Mouse (Mus musculus) Patski (cell line): ENCODE data around the gene Ogdh. TPM values are rescaled to one million over a fixed set of nuclear protein-coding genes. Genes with fewer than 3 reads are reported as not detected.

Experiments used
- ATAC-seq: fragments of 100-300 bp; one replicate; pipeline ENCODE4 v1.8.0; 2021
- CTCF ChIA-PET: fragments of 350-600 bp; sonication (Branson Sonifier 250); formaldehyde crosslinking; loops from one replicate; lab custom pipeline; 2022; ENCODE audit warnings: inconsistent platforms; lab: Charles Lee
- POLR2A ChIA-PET: fragments of 350-600 bp; sonication (Branson Sonifier 250); formaldehyde crosslinking; loops from one replicate; lab custom pipeline; 2022; ENCODE audit warnings: antibody characterized with exemption, inconsistent platforms; lab: Charles Lee
- DNase-seq: peaks from one replicate; pipeline ENCODE4 v3.0.0-alpha.2; 2011; ENCODE audit warnings: low read depth, low spot score
- H3K27me3 ChIP-seq: fragments of 371-371 bp; one replicate; pipeline ENCODE4 v1.5.1; 2021
- CTCF ChIP-seq: fragments of 100-300 bp; IDR thresholded peaks from one replicate; pipeline ENCODE4 v1.5.1; 2021
- in situ Hi-C: fragments of 300-500 bp; cut with MboI; formaldehyde crosslinking; loops from 3 replicates; pipeline ENCODE4 v1.11.1; 2018; ENCODE audit warnings: low pct_unique_long_range_greater_than_20kb, mixed read lengths
- polyA plus RNA-seq: library from polyadenylated mRNA; unstranded; gene quantifications from one replicate; pipeline ENCODE4 v1.2.3, GENCODE M21; 2021

Ogdh gene
- polyA plus RNA-seq, 1 experiment from 2014 or later, result 190 TPM

DNA sequence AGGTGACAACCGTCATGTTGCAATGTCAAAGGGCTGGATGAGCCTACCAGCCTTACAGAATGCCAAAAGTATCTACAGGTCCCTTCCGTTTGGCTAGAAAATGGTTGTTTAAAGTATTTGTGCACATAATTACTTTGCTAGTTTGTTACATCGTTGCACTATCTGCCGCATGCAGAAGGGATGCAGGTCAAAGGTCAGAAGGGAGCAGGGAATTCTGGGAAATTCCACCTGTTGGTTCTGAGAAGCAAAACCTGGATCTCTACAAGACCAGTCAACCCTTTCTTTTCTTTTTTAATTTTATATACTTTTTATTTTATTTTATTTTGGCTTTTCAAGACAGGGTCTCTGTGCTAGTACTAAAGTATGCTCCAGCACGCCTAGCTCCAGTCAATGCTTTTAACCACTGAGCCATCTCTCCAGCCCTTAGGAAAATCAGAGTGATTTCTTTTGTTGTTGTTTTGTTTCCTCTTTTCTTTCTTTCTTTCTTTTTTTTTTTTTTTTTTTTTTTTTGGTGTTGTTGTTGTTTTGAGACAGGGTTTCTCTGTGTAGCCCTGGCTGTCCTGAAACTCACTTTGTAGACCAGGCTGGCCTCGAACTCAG lies 96.8 kb downstream of the Ogdh start:
- TF ChIP-seq CTCF, result no peak
- ATAC-seq (no peak), DNase-seq (no peak)
- ChIA-PET POLR2A (interaction anchor here (0.6 to 0.8 kb wide), 2 partner anchors 9 to 10 kb away, joined by 4 to 10 read pairs; no protein-coding TSS in a partner anchor), CTCF (interaction anchor here (0.6 kb wide), 1 partner anchor 24 kb away, joined by 3 read pairs; no protein-coding TSS in a partner anchor)
- in situ Hi-C loops, result no loop called here
- no peaks in the 10 kb centered on the region for H3K27me3 ChIP-seq

- DNase-seq (peak; percentile 50), ATAC-seq (peak; percentile 96)
- in situ Hi-C loops, result no loop called here
- ChIA-PET CTCF (no interaction called here), POLR2A (interaction anchor here (0.8 kb wide), 1 partner anchor 10 kb away, joined by 10 read pairs; no protein-coding TSS in a partner anchor)
- no peaks in the 10 kb centered on the region for H3K27me3 ChIP-seq
- TF ChIP-seq CTCF, result no peak
These were observed 97.4 kb downstream of the Ogdh start, which contains the start of gene Zmiz2 for GRCm38 (mm10) chr11:6388726-6389413. TSS of gene Zmiz2 (plus strand) at chr11:6389074.

DNA sequence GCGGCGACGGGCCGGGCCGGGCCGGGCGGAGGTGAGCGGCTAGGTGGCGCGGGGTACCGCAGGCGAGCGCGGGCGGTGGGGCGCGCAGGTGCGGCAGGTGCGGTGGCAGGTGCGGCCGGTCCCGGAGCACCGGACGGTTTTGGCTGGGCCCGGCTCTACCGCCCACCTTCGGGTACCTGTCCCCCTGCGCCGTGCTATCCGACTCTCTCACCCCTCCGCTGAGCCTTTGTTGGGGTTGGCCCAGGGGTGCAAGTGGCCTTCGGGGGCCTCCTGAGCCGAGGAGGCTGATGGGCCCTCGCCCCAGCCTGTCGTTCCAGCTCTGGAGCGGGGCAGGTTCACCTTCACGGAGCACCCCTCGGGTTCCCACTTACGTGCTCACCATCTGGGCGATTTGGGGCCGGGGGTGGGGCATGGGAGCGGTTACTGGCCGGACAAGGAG lies 98.1 kb downstream of the Ogdh start:
- no peaks in the 10 kb centered on the region for H3K27me3 ChIP-seq
- in situ Hi-C loops, result no loop called here
- TF ChIP-seq CTCF, result no peak
- ATAC-seq (peak; percentile 52), DNase-seq (no peak)
- CTCF ChIA-PET, result interaction anchor here (1.6 to 2.3 kb wide), 2 partner anchors 12 to 22 kb away, joined by 5 read pairs; no protein-coding TSS in a partner anchor
- POLR2A ChIA-PET, result interaction anchor here (1.2 kb wide), 1 partner anchor 41 kb away, joined by 5 read pairs; no protein-coding TSS in a partner anchor

DNA sequence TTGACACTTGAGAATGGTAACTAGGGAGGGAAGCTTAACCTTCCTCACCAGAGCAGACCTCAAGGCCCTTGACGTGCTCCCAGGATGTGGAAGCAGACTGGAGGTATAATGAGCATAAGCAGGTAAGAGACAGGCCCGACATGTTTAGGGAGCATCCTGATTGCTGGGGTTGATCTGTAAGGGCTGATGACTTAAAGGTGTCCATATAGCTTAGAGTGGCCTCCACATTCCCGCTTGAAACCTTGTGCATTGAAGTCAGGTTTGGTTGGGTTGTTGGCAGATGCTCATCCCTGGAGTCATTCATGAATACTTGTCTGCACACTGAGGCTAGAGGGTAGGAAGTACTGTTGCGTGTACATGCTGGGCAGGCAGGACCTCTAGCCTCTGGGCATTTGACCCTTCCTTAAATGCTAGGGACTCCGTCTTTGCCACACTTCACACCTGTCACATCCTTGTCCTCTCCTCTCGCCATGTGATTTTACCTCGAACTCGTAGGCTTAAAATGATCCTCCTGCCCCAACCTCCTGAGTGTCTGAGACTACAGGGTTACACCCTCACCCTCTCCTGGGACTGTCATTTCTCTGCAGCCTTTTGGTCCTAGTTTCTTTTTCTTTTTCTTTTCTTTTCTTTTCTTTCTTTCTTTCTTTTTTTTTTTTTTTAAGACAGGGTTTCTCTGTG lies 99.1 kb downstream of the Ogdh start:
- in situ Hi-C loops, result no loop called here

DNA sequence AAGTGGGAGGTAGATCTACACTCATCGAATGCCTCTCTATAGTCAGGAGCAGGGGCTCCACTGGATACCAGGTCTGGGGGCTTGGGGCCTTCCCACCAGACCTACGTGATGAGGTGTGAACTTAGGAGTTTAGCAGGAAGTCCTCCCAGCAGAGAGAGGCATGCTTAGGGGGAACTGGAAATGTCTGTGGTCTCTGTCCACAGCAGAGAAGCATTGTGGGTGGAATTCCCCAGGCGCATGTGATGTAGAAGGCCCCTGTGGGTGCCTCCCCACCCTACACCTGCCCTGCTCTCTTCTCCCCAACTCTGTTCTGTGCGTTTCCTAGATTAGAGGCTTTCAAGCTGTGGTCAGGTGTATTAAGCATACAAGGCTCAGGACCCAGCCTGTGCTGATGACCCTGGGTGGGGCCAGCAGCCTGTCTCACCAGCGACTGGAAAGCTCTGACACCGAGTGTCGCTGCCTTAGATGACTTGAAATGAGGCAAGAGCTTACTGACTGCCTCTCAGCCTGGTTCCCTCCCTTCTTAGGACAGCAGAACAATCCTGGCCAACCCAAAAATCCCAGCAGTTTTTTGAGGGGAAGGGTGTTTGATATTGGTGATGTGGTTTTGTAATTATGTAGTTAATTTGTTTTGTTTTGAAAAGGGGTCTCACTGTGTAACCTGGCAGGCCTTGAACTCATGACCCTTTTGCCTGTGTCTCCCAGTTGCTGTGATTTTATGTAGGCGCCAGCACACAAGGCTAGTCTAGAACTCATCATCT lies 100.3 kb downstream of the Ogdh start:
- ChIA-PET CTCF (interaction anchor here (2.3 to 2.7 kb wide), 2 partner anchors 20 kb away, joined by 5 to 9 read pairs; no protein-coding TSS in a partner anchor), POLR2A (interaction anchor here (1.0 kb wide), 1 partner anchor 23 kb away, joined by 6 read pairs; no protein-coding TSS in a partner anchor)
- H3K27me3 ChIP-seq, result no peaks in the 10 kb centered on the region
- in situ Hi-C loops, result no loop called here
- no peak for TF ChIP-seq CTCF
- ATAC-seq (no peak), DNase-seq (no peak)

More for the DNA sequence above, 99.1 kb downstream of the Ogdh start:
- no peak for DNase-seq
- no peak for ATAC-seq
- no peak for TF ChIP-seq CTCF
- ChIA-PET POLR2A (interaction anchor here (0.7 to 1.2 kb wide), 3 partner anchors 22 to 40 kb away, joined by 5 to 6 read pairs (median 5); no protein-coding TSS in a partner anchor), CTCF (interaction anchor here (1.6 to 2.3 kb wide), 2 partner anchors 11 to 21 kb away, joined by 5 read pairs; no protein-coding TSS in a partner anchor)
- no peaks in the 10 kb centered on the region for H3K27me3 ChIP-seq

DNA sequence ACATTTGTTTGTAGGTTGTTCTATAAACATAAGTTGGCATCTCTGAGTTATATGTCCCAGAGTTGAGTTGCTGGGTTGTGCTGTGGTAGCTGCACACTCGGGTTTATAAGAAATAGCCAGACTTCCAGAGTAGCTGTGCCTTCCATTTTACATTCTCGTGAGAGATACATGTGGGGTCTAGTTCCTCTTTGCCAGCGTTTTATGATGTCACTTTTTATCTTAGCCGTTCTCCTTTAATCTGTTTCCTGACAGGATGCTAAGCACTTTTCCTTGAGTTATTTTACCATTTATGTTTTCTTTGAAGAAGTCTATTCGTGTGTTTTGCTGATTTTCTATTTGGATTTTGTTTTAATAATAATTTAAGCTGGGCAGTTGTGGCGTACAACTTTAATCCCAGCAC lies 101.4 kb downstream of the Ogdh start:
- no peak for TF ChIP-seq CTCF
- DNase-seq (no peak), ATAC-seq (no peak)
- POLR2A ChIA-PET, result interaction anchor here (0.7 to 0.9 kb wide), 2 partner anchors 18 to 228 kb away, joined by 3 to 4 read pairs; no protein-coding TSS in a partner anchor
- CTCF ChIA-PET, result interaction anchor here (1.4 to 2.7 kb wide), 2 partner anchors 10 to 19 kb away, joined by 4 to 9 read pairs; no protein-coding TSS in a partner anchor
- in situ Hi-C loops, result no loop called here
- no peaks in the 10 kb centered on the region for H3K27me3 ChIP-seq

- ChIA-PET POLR2A (no interaction called here), CTCF (interaction anchor here (1.4 to 2.7 kb wide), 2 partner anchors 9 to 18 kb away, joined by 4 to 9 read pairs; no protein-coding TSS in a partner anchor)
- TF ChIP-seq CTCF, result no peak
- no peaks in the 10 kb centered on the region for H3K27me3 ChIP-seq
- DNase-seq (no peak), ATAC-seq (no peak)
- in situ Hi-C loops, result no loop called here
These were observed 102.4 kb downstream of the Ogdh start for GRCm38 (mm10) chr11:6393866-6394265.

GRCm38 (mm10) chr11:6395565-6395964 lies 104.1 kb downstream of the Ogdh start:
- no peak for ATAC-seq
- in situ Hi-C loops, result no loop called here
- POLR2A ChIA-PET, result interaction anchor here (1.0 to 1.9 kb wide), 2 partner anchors 11 to 16 kb away, joined by 3 to 5 read pairs; no protein-coding TSS in a partner anchor
- TF ChIP-seq CTCF, result no peak
- no peak for DNase-seq
- H3K27me3 ChIP-seq, result no peaks in the 10 kb centered on the region
- CTCF ChIA-PET, result interaction anchor here (1.3 kb wide), 1 partner anchor 17 kb away, joined by 6 read pairs; no protein-coding TSS in a partner anchor

DNA sequence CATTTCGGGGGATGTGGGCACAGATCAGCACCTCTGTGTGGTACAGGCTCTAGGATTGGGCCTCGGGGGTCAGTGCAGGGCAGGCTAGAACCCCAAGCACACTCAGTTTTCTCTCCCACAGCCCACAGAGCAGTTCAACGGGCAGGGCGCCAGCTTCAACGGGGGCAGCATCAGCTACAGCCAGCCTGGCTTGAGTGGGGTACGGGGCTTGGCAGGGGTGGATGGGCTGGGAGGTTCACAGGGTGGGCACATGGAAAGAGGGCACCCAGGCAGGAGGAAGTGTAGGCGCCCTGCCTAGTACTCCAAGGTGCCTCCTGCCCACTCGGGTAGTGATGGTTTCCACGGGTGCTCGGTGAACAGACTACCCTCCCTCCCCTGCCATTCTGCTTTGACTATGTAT lies 106.7 kb downstream of the Ogdh start:
- no peak for ATAC-seq
- ChIA-PET CTCF (no interaction called here), POLR2A (interaction anchor here (1.1 kb wide), 1 partner anchor 10 kb away, joined by 10 read pairs; no protein-coding TSS in a partner anchor)
- H3K27me3 ChIP-seq, result no peaks in the 10 kb centered on the region
- no peak for TF ChIP-seq CTCF
- DNase-seq, result no peak
- in situ Hi-C loops, result no loop called here
